Mouse (Mus musculus) heart, postnatal 25 days (tissue): Measurements from ENCODE around the gene Tbx5. TPM values are rescaled to one million over a fixed set of nuclear protein-coding genes. Genes with fewer than 3 reads are reported as not detected.
"Not testable (repeated sequence)": the region's sequence is repeated elsewhere in the genome, so short reads cannot be mapped to it uniquely, and the experiment has no call there.

Source experiments
- DNase-seq: peaks from one replicate; pipeline ENCODE4 v3.0.0; 2022; ENCODE audit warnings: low spot score
- intact Hi-C: fragments of 180-260 bp; cut with DNase I; formaldehyde crosslinking; loops from one replicate; pipeline ENCODE4 v1.15.1; 2025
- total RNA-seq, 2 experiments: library from RNA; stranded (reverse); gene quantifications; 2 replicates each; pipeline ENCODE4 v1.2.3; 2021

Gene Tbx5
- total RNA-seq, 2 experiments from 2014 or later = 29.0 to 33.6 TPM

DNA sequence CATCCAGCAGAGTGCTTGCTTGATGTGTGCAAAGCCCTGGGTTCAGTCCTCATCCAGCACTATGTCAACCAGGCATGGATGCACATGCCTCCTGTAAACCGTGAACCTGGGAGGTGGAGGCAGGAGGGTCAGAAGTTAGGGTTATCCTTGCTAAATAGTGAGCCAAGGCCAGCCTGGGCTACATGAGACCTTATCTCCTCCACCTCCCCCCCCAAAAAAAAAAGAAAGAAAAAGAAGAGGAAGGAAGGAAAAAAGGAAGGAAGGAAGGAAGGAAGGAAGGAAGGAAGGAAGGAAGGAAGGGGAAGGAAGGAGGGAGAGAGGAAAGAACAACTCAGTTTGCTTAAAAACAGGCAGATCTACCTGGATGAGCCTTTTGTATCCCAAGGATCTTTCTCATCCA lies 85.9 kb downstream of the Tbx5 start:
- DNase-seq, intact Hi-C loops: not testable (repeated sequence)

GRCm38 (mm10) chr5:119920941-119921340 lies 88.5 kb downstream of the Tbx5 start:
- no peak for DNase-seq
- intact Hi-C loops = no loop called here

DNA sequence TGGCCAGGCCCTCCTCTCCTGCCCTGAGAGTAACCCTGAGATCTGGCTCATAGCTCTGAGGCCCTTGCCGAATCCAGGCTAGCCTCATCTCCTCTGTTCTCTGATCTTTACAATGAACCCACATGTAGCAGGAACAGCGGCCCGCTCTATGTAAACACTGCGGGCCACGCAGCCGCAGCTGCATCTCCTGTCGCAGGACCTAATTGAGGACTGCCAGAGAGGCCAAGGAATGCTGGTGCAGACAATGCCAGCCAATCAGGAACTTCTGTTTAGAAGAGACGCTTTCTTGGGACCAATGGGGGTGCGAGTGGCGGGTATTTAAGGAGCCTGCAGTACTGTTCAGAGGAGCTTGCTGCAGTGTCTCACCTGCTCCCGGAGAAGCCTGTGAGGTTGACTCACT lies 89.8 kb downstream of the Tbx5 start:
- intact Hi-C loops = no loop called here
- DNase-seq = no peak

Other genes starting within 250 kb of the Tbx5 start
- gene Tbx3, start 162.0 kb upstream of the Tbx5 start, total RNA-seq = 10 to 100 TPM in 1 of 2 experiments, 1 to 10 TPM in 1; 9.3 to 13.2 TPM